Mouse (Mus musculus) adrenal gland, adult 2 months (tissue): ENCODE data around the gene Asnsd1. TPM values are rescaled to one million over a fixed set of nuclear protein-coding genes. Genes with fewer than 3 reads are reported as not detected.

ENCODE experiments used
- polyA plus RNA-seq: library from polyadenylated mRNA; depleted of rRNA; stranded (reverse); fragments of >200 nt; gene quantifications from 2 replicates; pipeline ENCODE4 v1.2.3, GENCODE M21; 2012; rRNA removed
- total RNA-seq, 2 experiments: library from RNA; stranded (reverse); gene quantifications; 2 replicates each; pipeline ENCODE4 v1.2.3; 2021

Asnsd1 gene
- total and polyA plus RNA-seq, 3 experiments, result 1.0 to 29.8 (median 22.0) TPM

Other genes starting within 250 kb of the Asnsd1 start
- gene 1700019A02Rik, start 165.1 kb downstream of the Asnsd1 start, total RNA-seq, result not detected
- not detected in 2 replicates for gene 1700019A02Rik, start 165.1 kb downstream of the Asnsd1 start, polyA plus RNA-seq
- 1 to 10 TPM; 4.5 to 5.4 TPM for gene Pms1, start 55.7 kb downstream of the Asnsd1 start, total RNA-seq
- 0.56 and 0.75 TPM in 2 replicates for gene Pms1, start 55.7 kb downstream of the Asnsd1 start, polyA plus RNA-seq
- 10 to 100 TPM; 15.5 to 21.4 TPM for gene Ormdl1, start 55.7 kb downstream of the Asnsd1 start, total RNA-seq
- gene Ormdl1, start 55.7 kb downstream of the Asnsd1 start, polyA plus RNA-seq, result 2.1 and 2.6 TPM in 2 replicates
- gene Gm28778, start 55.6 kb downstream of the Asnsd1 start, total RNA-seq, result not detected
- gene Gm28778, start 55.6 kb downstream of the Asnsd1 start, polyA plus RNA-seq, result 5.7 and 7.1 TPM in 2 replicates
- 10 to 100 TPM; 18.7 to 22.7 TPM for gene Osgepl1, start 39.1 kb downstream of the Asnsd1 start, total RNA-seq
- gene Osgepl1, start 39.1 kb downstream of the Asnsd1 start, polyA plus RNA-seq, result 3.8 and 3.9 TPM in 2 replicates
- gene Asdurf, start 133 bp downstream of the Asnsd1 start, total RNA-seq, result 10 to 100 TPM in 1 of 2 experiments, 1 to 10 TPM in 1; 1.5 to 17.3 TPM
- not detected in 2 replicates for gene Asdurf, start 133 bp downstream of the Asnsd1 start, polyA plus RNA-seq
- under 1 TPM in 1 of 2 experiments, not detected in 1; 0.10 TPM for gene Gm28551, start 85 bp downstream of the Asnsd1 start, total RNA-seq
- gene Gm28551, start 85 bp downstream of the Asnsd1 start, polyA plus RNA-seq, result not detected in 2 replicates